Mouse (Mus musculus): ENCODE measurements around the gene Lmo2. TPM values are rescaled to one million over a fixed set of nuclear protein-coding genes. Genes with fewer than 3 reads are reported as not detected.
A peak's percentile ranks its signal among the peaks of the same experiment; 100 is the strongest.

The Lmo2 gene
- total RNA-seq, 2 experiments from 2014 or later: 7.0 to 10.6 TPM

DNA sequence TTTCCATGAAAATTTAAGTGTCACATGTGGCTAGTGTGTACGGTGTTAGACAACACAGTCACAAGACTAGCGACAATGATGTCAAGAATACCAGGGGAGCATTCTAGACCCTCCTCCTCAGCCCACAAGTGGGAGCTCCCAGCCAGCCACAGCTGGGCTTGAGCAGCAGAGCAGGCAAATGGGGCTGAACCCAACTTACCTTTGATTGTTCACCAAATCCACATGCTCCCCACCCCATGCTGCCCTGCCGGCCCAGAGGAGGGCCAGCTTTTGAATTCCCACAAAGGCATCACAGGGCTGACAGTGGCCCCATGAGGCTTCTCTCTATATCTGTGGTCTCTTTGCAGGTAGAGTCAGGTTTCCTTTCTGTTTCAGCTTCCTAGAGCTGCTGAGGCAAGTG is 16.7 kb upstream of the Lmo2 start:
- DNase-seq: no peak

DNA sequence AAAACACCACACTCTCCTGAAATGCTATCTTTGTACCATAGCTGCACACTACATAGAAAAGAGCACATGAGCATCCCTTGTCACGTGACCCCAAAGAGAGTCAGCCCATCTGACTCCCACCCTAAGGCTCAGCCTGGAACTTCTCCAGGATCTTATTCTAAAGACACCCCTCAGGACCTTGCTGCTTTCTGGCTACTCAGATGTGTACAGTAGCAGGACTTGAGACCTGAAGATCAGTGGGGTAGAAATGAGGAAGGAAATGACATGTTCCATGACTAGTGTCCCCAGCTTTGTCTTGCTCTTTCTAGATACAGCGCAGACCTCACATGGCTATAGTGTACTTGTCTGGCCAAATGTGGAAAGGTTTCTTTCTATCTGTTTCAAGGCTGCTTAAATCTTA is 12.9 kb upstream of the Lmo2 start:
- no peak for DNase-seq

DNA sequence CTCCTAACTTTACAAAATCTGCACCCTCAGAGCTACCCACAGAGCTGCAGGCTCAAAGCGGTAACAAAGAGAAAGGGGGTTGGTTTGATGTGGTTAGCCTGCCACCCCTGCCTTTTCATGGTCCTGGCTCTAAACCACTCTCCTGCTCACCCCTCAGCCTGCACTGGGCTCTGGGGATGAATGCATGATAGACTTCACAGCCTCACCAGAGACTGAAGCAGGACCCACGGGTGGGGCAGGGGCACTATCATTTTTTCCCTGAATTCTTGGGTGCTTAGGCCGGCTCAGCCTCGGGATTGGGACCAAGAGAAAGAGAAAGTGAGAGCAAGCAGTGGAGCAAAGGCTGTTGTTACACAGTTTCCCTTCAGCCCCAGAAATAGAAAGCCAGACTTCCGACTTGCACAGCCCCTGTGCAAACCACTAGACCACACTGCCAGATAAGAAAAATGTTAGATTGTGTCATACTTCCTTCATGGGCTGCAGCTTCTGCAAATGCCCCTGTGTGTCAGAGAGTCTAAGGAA is 12.2 kb upstream of the Lmo2 start:
- DNase-seq: no peak

DNA sequence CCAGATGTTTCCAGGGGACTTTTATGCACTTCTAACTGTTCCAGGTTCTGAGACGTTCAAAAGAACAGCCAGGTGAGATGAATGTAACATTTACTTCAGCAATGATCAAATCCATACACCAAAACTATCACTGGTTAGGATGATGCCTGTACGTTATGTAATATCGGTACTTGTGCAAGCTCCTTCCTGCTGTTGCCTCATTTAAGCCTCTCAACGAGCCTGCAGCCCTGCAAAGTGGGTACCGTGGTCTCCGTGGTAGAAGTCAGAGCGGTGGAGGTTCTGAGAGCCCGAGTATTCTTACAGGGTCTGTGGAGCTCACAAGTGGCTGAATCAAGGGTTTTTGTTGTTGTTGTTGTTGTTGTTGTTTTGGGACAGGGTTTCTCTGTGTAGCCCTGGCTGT is 10.9 kb upstream of the Lmo2 start:
- no peak for DNase-seq

DNA sequence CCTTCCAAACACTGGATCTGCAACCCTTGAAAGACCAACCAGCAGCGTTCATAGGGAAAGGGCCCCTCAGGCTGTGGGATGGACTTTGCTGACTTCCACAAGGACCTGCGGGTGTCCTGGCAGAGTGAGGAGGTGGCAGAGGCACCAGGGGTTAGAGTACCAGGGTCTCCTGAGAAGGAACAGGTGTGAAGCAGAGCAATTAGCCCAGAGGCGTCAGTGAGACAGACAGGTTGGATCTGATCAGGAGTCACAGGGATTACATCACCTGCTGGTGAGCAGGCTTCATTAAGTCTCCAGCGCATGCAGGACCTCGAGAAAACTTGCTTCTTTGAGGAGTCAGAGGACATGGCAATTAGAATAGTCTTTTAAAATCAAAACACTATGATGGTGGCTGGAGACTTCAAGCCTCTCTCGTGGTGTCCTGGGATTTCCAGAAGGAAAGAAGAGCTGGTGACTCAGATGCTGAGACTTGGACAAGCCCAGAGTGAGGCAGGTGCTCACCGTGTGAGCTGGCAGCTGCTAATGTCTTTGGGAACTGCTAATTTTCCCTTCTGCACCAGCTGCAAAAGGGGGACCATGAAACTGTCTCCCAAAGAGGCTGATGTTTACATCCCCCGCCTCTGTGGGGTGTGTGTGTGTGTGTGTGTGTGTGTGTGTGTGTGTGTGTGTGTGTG is 9.7 kb upstream of the Lmo2 start:
- DNase-seq: no peak

DNA sequence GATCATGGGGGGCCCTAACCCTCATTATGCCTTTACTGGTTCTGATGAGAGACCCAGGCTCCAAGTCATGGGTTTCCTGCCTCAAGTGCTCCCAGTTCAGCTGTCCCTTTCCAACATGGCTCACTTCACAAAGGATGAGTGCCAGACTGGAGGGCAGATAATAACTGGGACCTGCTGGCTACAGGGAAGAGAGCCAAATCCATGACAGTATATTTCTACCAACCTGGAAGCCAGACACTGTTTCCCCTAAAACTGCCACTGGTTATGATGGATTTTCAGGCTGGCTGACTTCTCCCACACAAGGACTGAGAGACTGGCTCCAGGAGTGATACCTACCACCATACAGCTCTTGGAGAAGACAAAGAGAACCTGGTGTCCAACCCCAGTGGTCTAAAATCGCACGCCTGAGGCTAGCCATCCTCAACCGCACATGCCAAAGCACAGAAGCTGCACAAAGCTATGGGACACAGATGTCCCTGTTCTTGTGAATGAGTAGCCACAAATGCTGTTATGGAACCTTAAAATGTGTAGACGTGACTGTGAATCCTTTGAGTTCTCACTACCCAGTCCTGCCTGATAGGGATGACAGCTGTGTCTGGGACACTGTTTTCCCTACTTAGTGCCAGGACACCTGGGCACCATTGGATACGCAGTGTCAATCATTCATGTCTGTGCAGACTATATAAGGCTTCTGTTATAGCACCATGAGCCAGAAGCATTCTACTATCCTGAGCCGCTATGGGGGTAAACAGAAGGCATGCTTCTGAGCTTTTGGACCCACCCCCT is 4.5 kb upstream of the Lmo2 start:
- no peak for DNase-seq

DNA sequence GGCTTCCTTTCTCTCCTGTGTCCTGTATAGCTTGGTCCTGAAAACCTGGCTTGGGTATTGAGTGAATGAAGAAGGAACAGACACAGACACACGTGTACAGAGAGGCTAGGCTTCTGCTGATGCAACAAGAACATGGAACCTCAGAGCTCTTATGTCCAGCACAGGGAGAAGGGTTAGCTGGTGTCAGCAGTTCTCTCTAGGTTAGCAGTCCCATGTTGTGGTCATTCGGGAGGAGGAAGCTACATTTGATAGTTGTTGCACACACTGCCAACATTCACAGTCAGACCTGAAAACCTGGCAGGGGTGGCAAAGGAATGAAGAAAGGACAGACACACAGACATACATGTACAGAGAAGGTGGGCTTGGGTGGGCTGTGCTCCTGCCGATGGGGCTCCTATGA is 2.1 kb upstream of the Lmo2 start:
- DNase-seq: no peak

DNA sequence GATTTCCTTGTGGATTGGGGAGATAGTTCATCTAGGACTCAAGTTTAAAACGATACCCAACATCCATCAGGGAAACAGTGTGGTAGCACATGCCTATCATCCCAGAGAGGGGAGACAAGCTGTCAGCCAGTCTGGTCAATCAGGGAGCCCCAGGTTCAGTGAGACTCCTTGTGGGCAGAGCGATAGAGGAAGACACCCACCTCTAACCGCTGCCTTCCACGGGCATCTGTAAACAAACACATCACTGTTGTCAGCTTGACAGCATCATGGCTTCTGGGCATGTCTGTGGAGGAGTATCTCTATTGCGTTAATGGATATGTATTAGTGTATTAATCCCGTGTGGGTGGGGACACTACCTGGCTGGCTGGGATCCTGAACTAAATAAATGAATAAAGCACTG is 919 bp upstream of the Lmo2 start:
- no peak for DNase-seq

DNA sequence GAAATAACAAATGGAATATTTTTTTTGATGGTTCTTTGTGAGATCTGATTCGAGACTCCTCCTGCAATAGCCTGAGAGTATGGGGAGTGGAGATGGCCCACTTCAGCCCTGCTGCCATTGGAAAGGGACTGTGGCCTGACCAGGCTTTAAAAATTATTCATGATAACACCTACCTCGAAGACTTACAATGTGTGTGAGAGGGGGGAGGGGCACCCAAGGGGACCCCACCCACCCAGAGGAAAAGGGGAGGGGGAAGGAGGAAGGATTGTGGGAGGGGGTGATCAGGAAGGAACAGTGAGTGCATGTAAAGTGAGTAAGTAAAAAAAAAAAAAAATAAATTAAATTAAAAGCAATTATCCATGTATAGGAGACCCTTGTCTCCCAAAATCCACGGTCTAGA is 848 bp downstream of the Lmo2 start:
- DNase-seq: no peak

DNA sequence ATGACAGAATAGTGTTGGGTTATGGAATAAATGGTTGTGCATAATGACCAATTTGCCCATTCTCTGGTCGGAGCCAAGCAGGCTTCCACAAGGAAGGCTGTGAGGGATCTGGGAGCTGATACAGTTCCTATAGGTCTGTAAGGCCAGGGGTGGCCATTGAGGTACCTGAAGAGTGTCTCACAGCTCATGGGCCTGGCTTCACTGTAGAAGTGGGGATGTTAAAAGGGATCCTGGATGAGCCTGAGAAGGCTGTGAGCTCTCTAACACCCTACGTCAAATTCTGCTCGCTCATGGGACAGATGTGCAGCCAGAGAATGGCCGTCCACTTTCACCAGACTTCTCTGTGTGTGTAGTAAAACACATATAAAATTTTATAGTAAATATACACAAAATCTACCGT is 1.3 kb downstream of the Lmo2 start:
- DNase-seq: no peak

DNA sequence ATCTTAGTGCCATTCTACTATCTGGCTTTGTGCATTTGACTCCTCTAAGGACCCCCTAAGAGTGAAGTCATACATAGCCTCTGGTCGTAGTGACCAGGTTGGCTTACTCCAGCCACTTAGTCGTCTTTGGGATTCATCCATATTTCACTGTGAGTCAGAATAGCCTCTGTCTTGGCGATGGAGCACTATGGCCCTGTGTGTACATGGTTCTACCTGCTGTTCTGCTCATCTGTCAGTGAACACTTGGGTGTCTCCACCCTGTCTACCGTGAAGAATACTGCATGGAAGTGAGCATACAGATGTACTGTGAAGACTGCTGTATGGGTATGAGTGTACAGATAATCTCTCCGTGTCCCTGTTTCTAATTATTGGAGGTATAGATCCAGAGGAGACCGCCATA is 1.8 kb downstream of the Lmo2 start:
- DNase-seq: no peak

DNA sequence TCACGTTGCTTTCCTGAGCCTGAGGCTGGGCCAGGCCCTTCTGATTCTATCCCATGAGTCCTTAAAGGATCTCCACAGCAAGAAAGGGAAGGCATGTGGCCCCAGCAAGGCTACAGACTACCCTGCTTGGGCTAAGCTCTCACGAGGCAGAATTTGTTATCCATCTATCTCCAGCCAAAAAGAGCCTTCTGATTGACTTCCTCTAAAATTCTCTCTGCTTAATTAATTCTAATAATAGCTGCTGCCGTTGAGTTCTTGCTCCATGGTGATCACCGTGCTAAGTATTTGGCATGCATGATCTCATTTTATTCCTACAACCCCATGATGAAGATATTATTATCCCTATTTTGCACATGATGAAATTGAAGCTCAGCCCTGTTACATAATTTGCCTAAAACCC is 4.6 kb downstream of the Lmo2 start:
- no peak for DNase-seq

DNA sequence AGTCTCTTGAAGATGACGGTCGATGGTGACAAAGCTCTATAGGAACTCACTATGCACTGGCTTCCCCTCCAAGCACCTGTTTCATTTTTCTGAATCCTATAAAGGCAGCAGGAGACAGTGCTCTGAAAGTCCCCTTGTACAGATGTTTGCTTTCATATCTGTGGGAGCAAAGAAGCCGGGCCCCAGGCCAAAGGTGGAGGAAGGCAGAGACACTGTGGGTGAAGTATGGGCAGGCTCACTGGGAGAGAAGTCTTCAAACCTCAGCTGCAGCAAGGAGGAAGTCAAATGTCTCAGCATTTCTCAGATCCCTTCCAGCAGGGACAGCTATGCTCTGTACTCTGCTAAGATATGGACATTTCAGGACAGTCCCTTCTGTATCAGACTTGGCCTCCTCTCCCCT is 7.6 kb downstream of the Lmo2 start:
- no peak for DNase-seq

DNA sequence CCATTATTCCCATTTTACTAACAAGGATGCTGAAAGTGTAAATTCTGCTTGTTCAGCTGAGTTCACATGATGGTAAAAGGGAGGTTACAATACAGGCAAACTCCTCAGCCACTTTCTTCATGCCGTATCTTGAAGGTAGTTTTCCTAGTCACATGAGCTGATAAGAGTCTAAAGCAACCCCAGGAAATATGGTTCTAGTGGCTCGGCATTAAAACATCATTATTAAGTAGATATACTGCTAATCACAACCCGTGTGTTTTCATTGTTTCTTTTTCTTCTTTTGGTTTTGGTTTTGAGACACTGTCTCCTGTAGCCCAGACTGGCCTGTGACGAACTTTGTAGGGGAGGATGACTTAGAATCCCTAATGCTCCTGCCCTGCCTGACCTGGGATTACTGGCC is 10.4 kb downstream of the Lmo2 start:
- DNase-seq: no peak

DNA sequence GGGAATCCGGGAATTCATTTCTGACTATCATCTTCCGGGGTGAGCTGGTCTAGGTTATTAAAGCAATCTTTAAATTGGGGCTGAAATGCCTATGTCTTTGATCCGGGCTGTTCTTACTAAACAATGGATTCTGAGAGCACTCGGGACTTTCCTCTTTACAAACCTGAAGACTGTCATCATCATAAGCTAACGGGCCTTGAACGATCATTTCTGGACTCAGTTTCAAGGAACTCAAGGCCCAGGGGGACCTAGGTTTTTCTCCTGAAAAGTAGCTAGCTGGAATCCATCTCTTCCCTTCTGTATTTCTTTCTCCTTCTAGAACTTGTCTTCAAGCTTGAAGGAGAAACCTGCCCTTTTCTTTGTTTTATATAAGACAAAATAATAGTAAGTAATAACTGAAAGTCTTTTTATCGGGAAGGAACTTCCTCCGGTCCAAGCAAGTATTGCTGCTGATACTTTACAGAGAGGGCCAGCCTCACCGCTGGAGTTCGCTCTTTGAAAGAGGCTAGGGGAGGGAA is 11.2 kb downstream of the Lmo2 start:
- DNase-seq: no peak

DNA sequence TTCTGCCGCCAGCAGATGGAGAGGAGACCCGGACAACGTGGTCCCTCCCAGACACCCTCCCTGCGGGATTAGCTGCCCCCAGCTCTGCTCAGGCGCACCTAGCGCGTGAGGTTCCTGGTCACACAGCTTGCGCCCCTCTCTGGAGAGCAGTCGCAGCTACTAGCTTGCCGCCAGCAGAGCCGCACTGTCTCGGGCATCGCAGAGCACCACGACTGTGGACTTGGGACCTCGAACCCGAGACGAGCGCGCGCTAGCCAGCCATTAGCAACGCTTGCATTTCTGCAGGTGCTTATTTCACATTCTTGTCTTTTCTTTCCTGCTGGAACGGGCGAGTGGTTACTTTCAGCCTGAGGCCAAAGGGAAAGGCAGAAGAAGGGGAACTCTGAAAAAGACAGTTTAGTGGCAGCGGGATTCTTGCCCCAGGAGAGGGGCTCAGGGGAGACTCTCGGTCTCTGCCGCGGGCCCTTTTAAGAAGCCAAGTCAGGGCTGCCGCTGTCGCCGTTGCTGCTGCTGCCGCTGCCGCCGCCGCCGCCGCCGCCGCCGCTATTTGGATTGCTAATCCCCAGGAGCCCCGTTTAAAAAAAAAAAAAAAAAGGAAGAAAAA is 11.8 kb downstream of the Lmo2 start:
- DNase-seq: peak; percentile 51

DNA sequence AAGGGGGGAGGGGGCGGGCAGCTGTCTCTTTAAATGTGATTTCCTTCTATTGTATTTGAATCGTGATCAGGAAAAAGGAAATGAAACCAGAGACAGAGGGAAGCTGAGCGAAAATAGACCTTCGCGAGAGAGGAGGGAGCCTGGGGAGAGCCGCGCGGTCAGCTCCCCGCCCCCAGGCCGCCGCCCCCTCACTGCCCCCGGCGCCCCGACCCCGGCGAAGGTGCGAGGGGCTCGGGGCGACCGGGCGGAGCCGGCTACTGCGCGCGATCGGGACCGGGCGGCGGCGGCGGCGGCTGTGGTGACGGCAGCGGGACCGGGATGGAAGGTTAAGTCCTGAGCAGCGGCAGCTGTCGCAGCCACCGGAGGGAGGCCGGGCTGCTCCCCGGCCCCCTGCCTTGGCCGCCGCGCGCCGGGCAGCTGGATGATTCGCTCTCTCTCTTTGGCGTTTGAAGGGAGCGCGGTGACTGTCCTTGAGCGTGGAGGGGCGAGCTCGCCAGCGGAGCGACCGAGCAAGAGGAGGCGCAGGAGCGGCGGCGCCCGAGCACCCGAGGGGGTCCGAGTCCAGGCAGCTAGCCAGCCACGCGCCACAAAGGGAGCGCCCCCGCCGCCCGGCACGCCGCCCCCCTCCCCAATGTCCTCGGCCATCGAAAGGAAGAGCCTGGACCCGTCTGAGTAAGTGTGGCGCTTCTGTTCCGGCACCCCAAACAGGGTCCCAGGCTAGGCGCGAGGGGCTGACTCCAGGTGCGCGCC is 12.4 kb downstream of the Lmo2 start:
- DNase-seq: peak; percentile 45

DNA sequence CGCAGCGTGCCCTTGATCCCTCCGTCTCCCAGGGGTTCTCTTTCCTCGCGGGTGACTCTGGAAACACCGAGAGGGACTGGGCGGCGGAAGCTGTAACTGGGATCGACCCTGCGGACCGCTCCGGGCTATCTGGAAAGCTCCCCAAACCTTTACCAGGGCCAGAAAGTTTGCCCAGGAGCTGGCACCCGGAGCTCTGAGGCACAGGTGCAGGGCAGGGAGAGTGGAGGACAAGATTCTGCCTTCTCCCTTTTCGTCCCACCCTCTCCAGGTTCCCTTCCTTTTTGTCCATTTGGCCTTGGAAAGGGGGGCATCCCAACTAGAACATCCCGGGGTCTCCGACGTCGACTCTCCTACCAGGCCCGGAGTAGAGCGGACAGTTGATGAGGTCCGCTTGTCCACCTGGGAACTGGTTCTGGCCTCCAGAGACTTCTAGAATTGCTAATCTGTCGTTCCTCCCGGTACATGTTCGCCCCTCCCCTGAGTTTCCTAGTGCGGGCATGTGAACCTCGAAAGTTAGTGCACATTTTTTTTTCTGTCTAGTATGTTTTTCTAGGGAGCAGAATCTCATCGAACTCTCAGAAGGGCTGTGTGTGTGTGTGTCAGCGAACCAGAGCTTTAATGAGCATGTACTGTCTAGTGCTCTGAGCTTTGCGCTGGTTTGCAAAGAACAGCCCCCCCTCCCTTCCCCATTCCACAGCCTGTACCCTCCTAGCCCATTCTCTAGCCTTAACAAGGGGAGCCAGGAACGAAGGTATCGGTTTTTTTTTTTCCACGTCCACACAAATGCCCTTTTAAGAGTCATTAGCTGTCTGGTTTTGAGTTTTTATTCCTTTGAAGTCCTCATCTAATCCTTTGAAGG is 13.2 kb downstream of the Lmo2 start:
- DNase-seq: no peak

DNA sequence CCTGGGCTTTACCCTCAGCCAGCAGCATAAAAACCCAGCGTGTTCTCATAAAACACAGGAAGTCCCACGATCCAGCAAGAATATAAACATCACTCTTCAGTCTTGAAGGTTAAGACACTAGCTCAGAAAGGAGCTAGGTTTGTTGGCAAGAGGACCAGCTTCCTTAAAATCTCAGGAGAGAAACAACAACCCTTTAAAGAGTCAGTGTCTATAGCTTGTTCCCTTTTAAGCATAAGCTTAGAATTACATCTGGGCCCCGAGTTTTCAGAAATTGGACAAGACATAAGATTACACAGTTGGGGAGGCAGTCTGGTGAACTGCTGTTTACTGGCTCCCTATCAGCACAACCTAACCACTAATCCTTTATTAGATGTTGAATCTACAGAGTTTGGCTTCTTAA is 14.1 kb downstream of the Lmo2 start:
- no peak for DNase-seq

DNA sequence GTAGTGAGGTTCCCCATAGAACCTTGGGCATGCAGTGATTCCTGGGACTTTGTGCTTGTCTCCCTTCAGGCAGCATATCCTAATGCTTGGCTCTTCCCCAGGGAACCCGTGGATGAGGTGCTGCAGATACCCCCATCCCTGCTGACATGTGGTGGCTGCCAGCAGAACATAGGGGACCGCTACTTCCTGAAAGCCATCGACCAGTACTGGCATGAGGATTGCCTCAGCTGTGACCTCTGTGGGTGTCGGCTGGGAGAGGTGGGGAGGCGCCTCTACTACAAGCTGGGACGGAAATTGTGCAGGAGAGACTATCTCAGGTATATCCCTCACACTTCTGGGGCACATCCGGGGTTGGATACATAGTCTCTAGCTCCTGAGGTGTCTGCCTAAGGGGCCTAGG is 18.1 kb downstream of the Lmo2 start:
- no peak for DNase-seq

DNA sequence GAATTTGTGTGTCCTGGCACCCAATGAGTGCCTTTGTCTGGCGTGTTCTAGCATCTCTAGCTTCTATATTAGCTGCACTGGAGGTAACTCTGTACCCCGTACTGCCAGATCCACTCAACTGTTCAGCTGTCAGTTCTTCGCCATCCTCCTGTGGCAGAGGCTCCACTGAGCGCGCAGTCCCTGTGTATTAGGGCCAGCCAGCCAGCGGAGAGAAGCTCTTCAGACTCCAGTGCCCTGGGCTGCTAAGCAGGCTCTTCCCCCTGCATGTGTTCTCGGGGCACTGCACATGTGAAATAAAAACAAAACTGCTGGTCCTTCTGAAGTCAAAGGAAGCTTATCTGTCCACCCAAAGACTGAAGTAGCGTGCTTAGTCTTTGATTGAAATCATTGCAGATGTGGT is 19.4 kb downstream of the Lmo2 start:
- no peak for DNase-seq

DNA sequence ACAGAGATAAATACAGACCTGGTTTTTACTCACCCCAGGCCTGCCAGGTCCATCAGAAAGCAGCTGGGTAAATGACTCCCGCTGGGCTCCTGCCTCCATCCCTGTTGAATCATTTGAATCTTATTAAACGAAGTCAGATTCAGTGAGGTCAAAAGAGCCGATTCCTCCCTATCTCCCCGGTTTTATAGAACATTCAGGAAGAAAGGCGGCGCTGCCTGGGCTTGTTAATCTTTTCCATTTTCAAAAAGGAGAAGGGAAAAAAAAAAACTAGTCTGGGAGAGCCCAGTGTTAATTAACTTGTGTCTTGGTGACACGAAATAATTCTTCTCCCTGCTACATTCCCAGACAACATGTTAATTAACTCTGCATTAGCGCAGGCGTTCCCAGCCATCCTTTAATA is 19.9 kb downstream of the Lmo2 start:
- DNase-seq: no peak

Data from gastrocnemius, postnatal 25 days (tissue).